Mouse (Mus musculus): ENCODE measurements around the gene Msi1.

Msi1 gene

DNA sequence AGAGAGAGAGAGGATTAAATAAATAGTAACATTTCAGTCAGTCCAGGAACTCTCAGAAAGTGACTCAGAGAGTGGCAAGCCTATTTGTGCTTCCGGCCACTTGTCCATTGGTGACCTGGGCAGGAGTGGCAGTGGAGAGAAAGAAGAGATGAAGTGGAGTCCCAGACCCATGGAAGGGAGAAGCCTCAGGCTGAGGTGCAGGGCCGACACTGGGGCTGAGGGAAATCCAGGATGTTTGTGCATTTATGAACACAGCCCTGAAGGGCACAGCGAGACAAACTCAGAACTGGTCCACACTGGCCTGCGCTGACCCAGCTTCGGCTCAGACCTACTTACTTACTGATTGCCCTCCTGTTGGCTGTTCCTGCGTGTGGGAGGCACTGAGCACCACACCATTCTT, 40.4 kb downstream of the Msi1 start:
- no peak for DNase-seq (ENCODE audit: low read depth)

GRCm38 (mm10) chr5:115470766-115471531, 41.5 kb downstream of the Msi1 start:
- peak; percentile 73 for DNase-seq (ENCODE audit: low read depth)

GRCm38 (mm10) chr5:115473191-115473590, 43.8 kb downstream of the Msi1 start:
- DNase-seq (ENCODE audit: low read depth): no peak

- DNase-seq (ENCODE audit: low read depth): no peak
Observed at GRCm38 (mm10) chr5:115474174-115474828, 44.9 kb downstream of the Msi1 start.

DNA sequence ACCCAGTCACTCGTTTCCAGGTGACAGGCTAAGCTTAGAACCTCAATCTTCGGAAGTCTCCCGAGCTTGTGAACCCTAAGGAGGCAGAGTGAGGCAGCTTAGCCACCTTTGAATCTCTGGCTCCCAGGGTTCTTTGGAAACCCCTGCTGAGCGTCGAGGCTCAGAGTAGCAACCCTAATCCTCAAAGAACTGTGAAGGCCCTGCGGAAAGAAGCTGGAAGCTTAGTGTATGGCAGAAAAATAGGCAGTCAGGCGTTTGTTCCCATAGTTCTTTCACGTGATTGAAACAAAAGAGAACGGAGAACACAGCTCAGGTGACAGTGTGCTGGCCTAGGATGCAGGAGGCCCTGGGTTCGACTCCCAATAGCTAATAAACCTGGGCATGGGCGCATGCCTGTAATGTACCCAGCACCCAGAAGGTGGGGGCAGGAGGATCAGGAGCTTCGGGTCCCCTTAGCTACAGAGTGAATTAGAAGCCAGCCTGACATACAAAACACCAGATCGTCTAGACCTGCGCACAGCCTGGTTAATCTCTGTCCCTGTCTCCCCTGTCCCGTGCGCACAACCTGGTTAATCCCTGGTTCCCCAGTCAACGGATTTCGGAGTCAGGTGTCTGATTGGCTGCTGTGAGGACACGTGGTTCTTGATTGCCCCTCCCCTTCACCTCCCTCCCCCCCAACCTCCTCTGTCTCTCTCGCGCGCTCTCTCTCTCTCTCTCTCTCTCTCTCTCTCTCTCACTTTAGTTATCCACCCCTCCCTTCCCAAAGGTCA, 46.1 kb downstream of the Msi1 start:
- no peak for DNase-seq (ENCODE audit: low read depth)

- DNase-seq (ENCODE audit: low read depth): no peak
Observed at GRCm38 (mm10) chr5:115476107-115476727, 46.8 kb downstream of the Msi1 start.

DNA sequence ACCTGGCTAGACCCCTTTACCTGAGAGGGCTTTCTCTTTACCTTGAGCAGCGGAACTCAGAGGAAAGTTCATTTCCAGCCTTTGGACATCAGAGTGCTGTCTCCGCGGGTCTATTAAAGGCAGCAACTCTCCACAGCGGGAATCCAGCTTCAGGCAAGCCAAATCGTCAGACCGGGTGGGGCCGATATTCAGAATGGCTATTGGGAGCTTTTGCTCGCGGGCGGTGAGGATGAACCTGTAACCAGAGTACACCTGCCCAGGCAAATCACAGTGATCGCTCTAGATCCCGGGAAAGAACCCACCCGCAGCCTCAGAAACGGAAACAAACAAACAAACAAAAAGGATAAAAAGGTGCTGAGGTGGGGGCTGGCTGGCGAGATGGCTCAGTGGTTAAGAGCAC, 50.2 kb downstream of the Msi1 start:
- no peak for DNase-seq (ENCODE audit: low read depth)

- DNase-seq (ENCODE audit: low read depth): no peak
Observed at GRCm38 (mm10) chr5:115480101-115480500, 50.7 kb downstream of the Msi1 start.

GRCm38 (mm10) chr5:115482390-115483265, 53.2 kb downstream of the Msi1 start:
- no peak for DNase-seq (ENCODE audit: low read depth)

DNA sequence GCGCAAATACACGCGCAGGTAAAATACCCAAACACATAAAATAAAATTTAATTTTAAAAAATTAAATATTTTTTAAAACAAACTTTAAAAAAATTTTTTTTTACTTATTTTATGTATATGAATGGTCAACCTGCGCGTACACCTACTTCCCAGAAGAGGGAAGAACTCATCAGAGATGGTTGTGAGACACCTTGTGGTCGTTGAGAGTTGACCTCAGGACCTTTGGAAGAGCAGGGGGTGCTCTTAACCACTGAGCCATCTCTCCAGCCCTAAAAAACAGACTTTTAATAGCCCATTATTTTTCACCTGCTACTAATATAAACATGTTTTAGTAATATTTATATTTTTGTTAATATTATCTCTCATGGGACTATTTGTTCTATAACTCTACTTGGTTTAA, 54.0 kb downstream of the Msi1 start:
- DNase-seq (ENCODE audit: low read depth): no peak

DNA sequence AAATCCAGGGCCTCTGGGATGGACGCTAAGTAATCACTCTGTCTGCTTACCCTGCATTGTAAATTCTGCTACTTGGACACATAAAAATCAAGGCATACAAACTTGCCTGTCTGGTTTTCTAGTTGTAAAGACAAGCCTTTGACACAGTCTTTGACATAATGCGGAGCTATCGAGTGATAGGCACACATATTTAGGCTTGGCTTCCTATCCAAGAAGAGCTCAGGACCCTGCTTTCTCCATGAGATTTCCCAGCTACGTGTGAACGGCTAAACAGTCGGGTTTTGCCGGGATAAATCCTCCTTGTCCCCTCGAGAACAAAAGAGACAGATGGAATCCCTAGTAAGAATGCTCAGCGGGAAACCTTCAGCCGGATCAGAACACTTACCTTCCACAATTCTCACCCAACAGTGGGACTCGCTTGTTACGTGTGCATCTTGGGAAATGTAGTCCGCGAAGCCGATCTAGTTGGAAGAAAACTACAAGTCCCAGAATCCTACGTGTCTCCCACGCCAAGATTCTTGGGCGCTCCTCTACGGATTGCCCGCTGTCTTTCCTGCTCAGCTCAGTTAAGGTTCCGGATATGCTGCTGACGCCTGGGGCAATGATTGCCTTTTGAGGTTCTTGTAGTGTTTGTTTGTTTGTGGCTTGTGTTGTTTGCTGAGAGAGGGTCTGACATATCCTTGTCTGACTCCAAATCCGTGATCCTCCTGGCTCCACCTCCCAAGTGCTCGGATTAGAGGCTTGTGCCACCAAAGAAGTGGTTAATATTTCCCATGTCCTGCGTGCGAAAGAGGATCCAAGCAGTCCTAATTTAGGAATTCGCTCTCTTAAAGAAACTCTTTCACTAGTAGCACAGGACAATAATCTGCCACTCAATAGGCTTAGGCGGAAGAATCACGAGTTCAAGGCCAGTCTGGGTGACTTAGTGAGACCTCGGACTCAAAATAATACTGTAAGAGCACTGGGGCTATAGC, 54.8 kb downstream of the Msi1 start, which contains the start of gene Sirt4:
Sirt4 (minus strand) TSS at position 779 of the 974 bp plus-strand sequence.
- peak; percentile 95 for DNase-seq (ENCODE audit: low read depth)

- DNase-seq (ENCODE audit: low read depth): no peak
Observed at GRCm38 (mm10) chr5:115484996-115485395, 55.6 kb downstream of the Msi1 start.

DNA sequence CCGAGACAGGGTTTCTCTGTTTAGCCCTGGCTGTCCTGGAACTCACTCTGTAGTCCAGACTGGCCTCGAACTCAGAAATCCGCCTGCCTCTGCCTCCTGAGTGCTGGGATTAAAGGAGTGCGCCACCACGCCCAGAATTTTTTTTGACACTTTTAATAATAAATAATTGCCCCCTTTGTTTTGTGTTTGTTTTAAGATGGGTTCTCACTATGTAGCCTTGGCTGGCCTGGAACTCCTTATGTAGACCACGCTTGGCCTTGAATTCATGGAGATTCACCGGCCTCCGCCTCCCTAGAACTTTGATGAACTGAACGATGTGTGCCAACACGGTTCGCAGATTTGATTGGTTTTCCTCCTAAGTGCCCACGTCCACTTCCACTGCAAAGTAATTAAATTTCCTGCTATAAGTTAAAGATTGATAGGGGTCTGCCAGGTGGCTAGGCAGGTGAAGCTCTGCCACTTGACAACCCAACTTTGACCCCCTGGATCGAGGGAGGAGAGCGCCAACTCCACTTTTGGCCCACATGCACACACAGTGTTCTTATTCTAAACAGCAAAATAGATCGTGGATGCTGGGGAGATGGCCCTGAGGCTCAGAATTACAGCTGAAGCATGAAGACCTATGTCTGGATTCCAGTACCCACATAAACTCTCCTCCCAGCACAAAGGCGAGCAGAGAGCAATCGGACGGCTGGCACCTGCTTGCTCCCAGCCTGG, 56.2 kb downstream of the Msi1 start:
- DNase-seq (ENCODE audit: low read depth): no peak

- no peak for DNase-seq (ENCODE audit: low read depth)
Observed at GRCm38 (mm10) chr5:115486726-115487125, 57.3 kb downstream of the Msi1 start.

- no peak for DNase-seq (ENCODE audit: low read depth)
Observed at GRCm38 (mm10) chr5:115487353-115487752, 58.0 kb downstream of the Msi1 start.

- DNase-seq (ENCODE audit: low read depth): no peak
Observed at GRCm38 (mm10) chr5:115487942-115488580, 58.7 kb downstream of the Msi1 start.

GRCm38 (mm10) chr5:115488841-115489698, 59.7 kb downstream of the Msi1 start:
- DNase-seq (ENCODE audit: low read depth): peak; percentile 88
